Mouse (Mus musculus) embryo, embryonic 10 days (tissue): ENCODE results near the gene Pmm2.
A peak's percentile ranks its signal among the peaks of the same experiment; 100 is the strongest.

ENCODE experiments used
- DNase-seq: peaks from one replicate; pipeline ENCODE4 v3.0.0-alpha.2; 2015; ENCODE audit warnings: low spot score

Pmm2 gene

GRCm38 (mm10) chr16:8656256-8656655 lies 18.8 kb downstream of the Pmm2 start:
- no peak for DNase-seq

GRCm38 (mm10) chr16:8658349-8658748 lies 20.9 kb downstream of the Pmm2 start:
- no peak for DNase-seq

DNA sequence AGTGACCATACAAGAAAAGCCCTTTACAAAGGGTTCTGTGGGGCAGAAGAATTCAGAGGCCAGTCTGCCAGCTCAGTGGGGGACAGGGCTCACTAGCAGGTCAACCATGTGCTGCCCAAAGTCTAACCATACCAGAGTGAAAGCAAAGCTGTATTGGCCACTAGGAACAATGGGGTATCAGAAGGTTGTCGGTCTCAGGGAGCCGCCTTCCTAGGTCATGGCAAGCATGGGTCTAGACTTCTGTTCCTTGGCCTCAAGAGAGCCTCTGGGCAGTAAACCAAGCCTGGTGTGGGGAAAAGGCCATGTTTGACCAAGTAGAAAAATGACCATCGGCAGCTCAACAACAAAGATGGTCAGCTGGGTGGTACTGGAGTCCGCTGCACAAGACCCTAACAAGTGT lies 21.3 kb downstream of the Pmm2 start:
- no peak for DNase-seq

DNA sequence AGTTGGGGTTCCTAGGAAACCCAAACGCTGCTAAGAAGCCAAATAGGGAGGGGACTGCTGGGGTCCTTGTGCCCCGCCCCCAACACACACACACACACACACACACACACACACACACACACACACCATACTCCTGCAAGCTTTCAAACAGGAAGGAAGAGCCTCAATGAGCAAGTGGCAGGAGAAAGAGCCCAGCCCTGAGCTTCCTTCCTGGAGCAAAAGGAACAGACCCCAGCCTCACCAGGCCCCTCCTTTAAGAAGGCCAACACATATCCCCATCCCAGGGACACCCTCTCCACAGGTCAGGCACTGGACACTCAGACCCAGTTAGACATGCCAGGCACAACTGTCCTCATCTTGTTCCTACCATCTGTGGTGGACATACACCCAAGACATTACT lies 25.5 kb downstream of the Pmm2 start:
- DNase-seq: no peak

DNA sequence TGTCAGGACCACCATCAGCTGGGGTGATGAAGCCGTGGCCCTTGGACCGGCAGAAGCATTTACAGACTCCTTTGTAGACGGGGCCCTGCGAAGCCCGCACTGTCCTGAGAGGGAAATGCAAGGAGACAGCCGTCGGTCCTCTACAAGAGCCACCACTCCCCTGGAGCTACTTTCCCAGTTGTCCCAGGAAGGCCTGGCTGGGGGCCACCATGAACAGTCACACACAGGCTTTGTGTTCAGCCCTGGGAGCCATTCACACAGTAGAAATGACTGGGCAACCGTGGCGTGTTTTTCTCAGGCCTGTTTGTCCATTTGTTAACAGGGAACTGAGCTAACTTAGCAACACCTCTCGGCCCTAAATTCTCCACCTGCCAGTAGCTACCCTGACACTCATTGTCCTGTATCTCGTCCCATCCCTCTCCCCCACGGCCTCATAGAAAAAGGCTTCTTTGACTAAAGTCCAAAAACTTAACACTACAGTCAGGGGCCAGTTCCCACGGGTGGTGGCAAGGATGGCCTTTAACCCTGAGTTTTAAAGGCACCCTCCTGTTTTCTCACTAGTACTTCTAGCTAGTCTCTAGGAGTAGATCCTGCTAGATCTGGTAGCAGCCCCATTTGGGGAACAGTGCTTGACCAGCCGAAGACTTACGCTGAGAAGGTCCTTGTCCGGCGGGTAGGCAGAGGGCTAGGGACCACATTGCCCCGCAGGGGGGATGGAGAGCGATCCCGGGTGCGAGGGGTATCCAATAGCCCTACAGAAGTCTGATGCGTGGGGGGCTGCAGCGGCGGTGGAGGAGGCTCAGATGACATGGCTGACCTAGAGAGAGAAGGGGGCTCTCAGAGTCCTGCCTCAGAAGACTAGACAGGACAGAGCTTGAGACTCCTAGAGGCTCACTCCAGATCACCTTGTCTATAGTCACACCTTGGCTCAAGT lies 26.4 kb downstream of the Pmm2 start:
- DNase-seq: no peak

- DNase-seq: no peak
Measured at GRCm38 (mm10) chr16:8665367-8665766, 27.9 kb downstream of the Pmm2 start.

- no peak for DNase-seq
Measured at GRCm38 (mm10) chr16:8666452-8666851, 29.0 kb downstream of the Pmm2 start.

DNA sequence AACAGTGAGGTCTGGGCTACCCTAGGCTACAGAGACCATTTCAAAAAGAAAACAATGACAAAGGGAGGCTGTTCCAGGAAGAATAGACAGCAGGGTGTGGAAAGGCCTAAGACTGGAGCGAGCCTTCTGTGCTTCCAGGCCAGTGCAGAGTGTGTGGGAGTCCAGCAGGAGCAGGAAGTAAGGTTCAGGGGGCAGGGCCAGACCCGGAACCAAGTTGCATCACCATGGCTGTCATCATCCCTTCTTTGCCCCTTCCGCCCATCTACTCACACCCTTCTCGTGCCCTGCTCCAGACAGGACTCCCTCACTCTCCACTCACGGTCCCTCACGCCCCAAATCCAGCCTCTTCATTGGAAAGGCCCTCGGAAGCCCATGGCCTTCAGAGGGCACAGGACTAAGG lies 29.8 kb downstream of the Pmm2 start:
- DNase-seq: no peak

DNA sequence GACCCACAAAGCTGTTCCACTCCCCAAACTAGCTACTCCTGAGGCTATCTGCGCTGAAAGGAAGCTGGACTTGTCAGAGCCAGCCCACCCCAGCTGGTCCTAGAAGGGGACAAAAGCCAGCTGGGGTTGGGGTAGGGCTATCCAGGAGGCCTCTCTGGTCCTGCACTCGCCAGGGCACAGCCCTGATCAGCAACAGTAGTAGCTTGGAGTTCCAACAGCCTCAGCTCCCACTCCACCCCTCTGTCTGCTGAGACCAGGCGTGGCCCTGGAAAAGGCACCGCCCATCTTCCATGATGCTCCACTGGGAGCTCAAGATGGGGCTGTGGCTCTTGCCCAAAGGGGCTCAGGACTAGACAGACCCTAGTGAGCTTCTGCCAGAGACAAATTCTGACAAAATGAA lies 30.3 kb downstream of the Pmm2 start:
- no peak for DNase-seq

DNA sequence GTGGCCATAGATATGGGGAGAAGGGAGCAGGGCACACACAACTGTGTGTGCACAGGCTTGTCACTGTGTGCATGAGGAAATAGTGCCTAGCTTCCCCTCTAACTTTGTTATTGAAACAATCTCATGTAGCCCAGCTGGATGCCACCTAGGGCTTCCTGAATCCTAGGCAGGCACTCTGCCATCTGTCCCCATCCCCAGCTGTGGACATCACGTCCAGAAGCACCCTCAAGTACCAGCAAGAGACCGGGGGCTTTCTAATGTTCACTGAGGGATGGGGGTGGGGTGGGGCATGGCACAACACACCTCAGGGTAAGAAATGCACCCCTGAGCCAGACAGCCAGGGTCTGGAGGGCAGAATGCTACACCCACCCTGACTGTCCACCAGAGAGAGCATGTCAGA lies 30.9 kb downstream of the Pmm2 start:
- DNase-seq: no peak

GRCm38 (mm10) chr16:8669432-8669831 lies 32.0 kb downstream of the Pmm2 start:
- no peak for DNase-seq

- peak; percentile 61 for DNase-seq
Measured at GRCm38 (mm10) chr16:8670041-8671035, 32.9 kb downstream of the Pmm2 start.

DNA sequence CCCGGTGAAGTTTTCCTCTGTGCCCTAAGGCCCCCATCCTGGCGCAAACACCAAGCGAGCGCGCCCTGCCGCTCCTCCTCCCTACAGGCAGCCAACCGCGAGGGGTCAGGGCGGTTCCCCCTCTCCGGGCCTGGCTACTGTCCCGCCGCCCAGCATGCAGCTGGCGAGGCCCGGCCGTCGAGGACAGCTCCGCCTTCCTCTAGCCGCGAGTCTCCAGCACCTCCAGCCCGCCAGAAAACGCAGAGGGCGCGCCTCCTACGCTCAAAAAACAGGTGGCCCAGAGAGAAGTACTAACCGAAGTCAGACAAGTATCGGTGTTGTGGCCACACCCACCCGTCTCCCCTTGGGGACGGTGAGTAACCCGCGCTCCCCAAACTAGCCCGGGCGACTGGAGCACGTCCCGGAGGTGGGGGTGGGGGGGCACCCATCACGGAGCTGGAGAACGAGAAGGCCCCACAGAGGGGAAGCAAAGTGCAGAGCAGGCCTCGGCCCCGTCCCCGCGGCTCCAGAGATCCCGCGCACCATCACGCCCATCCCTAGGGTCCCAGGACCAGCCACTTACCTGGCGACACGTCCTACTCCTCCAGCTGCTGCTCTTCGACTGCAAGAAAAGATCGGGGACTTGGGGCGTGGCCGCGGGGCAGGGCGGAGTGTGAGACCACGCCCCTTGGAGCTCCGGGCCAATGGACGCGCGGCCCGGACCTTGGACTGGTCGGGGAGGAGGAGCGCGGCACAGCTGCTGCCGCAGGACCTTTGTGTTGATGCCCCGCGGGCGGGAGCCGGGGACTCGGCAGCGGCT lies 34.3 kb downstream of the Pmm2 start, which contains the start of gene Carhsp1:
TSS of gene Carhsp1 (minus strand) at position 605 of the 799 bp plus-strand sequence.
- DNase-seq: peak; percentile 97

GRCm38 (mm10) chr16:8672350-8672687 lies 34.8 kb downstream of the Pmm2 start:
- DNase-seq: no peak

DNA sequence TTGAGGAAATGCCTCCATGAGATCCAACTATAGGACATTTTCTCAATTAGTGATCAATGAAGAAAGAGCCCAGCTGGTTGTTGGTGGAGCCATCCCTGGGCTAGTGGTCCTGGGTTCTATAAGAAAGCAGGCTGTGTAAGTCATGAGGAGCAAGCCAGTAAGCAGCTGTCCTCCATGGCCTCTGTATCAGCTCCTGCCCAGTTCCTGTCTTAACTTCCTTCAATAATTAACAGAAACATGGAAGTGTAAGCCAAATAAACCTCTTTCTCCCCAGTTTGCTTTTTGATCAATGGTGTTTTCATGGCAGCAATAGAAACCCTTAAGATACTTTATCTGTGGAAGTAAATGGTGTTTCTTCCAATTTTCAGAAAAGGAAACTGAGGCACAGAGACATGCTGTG lies 35.3 kb downstream of the Pmm2 start:
- DNase-seq: no peak

DNA sequence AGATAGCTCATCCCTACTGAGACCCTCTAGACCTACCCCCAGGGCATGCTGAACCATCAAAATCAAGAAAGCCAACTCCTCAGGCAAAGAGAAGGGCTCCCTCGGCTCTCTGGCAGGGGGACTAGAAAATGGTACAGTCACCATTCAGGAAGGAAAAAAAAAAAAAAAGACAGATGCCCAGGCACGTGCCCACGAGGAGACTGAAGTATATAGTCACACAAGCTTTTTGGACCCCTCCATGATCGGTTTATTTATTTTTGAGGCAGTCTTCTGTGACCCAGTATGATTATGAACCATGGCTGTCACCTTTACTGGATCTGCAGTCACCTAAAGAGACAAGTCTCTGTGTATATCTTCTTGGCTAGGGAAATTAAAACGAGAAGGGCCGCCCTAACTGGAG lies 35.9 kb downstream of the Pmm2 start:
- DNase-seq: no peak

DNA sequence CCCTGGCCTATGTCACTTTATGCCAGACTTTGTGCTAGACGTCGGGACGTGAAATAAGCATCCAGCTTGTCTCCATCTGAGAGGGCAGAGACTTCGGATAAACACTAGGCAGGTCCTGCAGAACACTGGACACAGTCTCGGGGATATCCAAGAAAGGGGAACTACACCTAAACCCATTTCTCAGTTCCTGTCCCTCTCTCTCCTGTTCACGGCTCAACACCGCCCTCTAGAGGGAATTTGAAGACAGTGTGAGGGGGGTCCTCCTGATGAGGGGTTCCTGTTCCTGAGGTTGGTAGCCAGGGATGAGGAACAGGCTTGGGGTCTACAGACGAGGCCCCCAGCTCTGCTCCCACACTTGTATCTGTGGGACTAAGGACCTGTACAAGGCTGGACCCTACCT lies 36.7 kb downstream of the Pmm2 start:
- DNase-seq: peak; percentile 86

- no peak for DNase-seq
Measured at GRCm38 (mm10) chr16:8675559-8675958, 38.1 kb downstream of the Pmm2 start.

DNA sequence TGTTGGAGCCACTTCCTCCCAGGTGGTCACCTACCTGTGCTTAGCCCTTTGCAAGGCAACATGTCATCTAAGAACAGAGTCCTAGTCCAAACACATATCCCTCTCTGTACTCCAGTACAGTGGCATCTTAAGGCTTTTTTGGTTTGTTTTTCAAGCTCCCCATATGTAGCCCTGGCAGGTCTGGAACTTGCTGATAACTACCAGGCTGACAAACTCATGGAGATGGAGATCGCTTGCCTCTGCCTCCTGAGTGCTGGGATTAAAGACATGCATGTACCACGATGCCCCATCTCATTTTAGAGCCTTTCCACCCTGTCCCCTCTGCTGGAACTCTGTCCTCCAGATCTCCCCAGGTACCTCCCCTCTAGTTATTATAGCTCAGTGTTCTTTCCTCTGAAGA lies 38.8 kb downstream of the Pmm2 start:
- no peak for DNase-seq

- peak; percentile 80 for DNase-seq
Measured at GRCm38 (mm10) chr16:8676800-8677199, 39.3 kb downstream of the Pmm2 start.

- DNase-seq: no peak
Measured at GRCm38 (mm10) chr16:8678035-8678434, 40.6 kb downstream of the Pmm2 start.

DNA sequence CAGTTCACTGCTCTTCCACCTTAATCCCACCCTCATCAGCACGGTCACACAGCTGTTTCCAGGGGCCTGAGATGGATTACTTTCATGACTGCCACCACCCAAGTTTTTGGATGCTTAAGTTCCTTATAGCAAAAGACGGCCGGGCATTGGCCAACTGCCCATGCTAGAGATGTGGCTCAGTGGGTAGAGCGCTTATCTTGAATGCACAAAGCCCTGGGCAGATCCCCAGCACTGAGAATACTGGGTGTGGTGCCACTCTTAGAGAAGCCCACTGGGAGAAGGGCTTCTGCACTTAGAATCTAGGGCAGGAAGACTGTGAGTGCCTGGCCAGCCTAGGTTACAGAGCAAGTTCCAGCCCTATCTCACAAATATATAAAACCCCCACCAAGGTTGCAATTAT lies 41.2 kb downstream of the Pmm2 start:
- no peak for DNase-seq
